Mouse (Mus musculus): ENCODE results near the gene Patl2.
"Not testable (repeated sequence)": the region's sequence is repeated elsewhere in the genome, so short reads cannot be mapped to it uniquely, and the experiment has no call there.

Gene Patl2

DNA sequence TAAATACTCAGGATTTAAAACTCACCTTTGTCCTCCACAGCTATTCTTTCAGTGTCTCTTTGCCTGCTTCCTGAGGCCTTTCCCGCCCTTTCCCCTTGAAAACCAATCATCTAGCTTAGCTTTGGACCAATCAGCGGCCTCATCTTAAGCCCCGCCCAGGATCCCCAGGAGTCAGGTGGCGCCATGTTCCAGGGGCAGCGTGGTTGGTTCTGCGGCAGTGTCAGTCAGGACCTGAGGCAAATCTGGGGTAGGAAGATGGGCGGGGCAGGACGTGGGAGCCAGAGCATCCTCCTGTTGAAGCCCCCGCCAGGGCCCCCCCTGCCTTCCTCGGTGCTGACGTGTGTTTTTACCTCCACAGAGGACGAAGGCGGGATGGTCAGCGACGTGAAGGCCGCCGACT, at the start of gene Patl2, which contains the start of gene Terb2:
Gene Patl2, minus strand, starts transcription at position 84 of the 400 bp plus-strand sequence.
Gene Terb2, plus strand, starts transcription at position 167 of the 400 bp plus-strand sequence.
- no peak for DNase-seq (ENCODE audit: low read depth, low spot score)

DNA sequence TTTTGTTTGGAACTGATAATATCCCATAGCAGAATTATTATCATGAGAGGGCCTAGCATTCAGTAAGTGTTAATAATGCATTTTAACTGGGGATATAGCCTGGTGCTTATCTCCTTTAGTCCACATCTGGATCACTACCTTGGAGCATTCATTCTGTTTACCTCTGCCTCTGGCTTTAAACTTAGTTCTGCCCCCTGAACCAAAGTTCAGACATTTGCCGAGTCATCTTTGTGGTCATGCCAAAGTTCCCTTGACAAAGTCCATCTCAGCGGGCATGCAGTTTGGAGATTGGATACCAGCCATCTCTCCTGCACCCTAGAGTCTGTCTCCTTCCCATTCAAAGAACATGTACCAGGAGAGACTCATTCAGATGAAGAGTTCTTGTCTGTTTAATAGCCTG, 49.4 kb upstream of the Patl2 start:
- peak; percentile 19 for DNase-seq (ENCODE audit: low read depth, low spot score)

- peak; percentile 47 for DNase-seq (ENCODE audit: low read depth, low spot score)
Measured at GRCm38 (mm10) chr2:122234611-122235288, 48.8 kb upstream of the Patl2 start, which contains the start of gene Sord. TSS of gene Sord (plus strand) at chr2:122234749.

DNA sequence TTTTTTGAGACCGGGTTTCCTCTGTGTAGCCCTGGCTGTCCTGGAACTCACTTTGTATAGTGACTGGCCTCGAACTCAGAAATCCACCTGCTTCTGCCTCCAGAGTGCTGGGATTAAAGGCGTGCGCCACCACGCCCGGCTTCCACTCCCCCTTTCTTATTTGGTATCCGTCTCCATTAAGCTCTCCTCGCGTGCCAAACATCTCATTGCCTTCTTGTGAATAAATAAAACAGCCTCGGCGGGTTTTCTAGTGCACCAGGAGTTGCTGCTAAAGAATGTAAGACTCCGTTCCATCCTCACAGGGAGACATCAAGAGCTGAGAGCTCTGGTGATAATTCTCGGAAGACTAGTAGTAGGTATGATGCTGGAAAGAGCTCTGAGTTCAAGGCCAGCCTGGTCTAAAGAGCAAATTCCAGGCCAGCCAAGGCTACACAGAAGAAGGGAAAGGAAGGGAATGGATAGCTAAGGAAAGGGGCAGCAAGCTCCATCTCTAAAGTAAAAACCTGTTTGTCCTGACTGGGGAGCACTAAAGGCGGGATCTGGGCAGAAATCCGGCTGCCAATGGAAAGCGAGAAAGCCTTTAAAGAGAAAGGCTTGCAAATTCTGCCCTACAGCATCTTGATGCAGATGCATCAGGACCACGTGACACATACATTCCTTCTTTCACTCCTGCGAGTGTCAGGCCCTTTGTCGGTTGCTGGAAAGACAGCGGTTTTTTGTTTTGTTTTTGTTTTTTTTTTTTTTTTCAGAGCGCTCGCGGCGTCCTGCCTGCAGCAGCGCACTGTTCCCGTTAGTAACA, 48.0 kb upstream of the Patl2 start:
- peak; percentile 21 for DNase-seq (ENCODE audit: low read depth, low spot score)

- no peak for DNase-seq (ENCODE audit: low read depth, low spot score)
Measured at GRCm38 (mm10) chr2:122233341-122233740, 47.4 kb upstream of the Patl2 start.

- DNase-seq (ENCODE audit: low read depth, low spot score), result no peak
Measured at GRCm38 (mm10) chr2:122231616-122232015, 45.6 kb upstream of the Patl2 start.

GRCm38 (mm10) chr2:122230395-122230794, 44.4 kb upstream of the Patl2 start:
- DNase-seq (ENCODE audit: low read depth, low spot score), result no peak

- no peak for DNase-seq (ENCODE audit: low read depth, low spot score)
Measured at GRCm38 (mm10) chr2:122223654-122224053, 37.7 kb upstream of the Patl2 start.

- no peak for DNase-seq (ENCODE audit: low read depth, low spot score)
Measured at GRCm38 (mm10) chr2:122222272-122222671, 36.3 kb upstream of the Patl2 start.

GRCm38 (mm10) chr2:122221798-122222197, 35.8 kb upstream of the Patl2 start:
- no peak for DNase-seq (ENCODE audit: low read depth, low spot score)

GRCm38 (mm10) chr2:122221378-122221777, 35.4 kb upstream of the Patl2 start:
- no peak for DNase-seq (ENCODE audit: low read depth, low spot score)

GRCm38 (mm10) chr2:122218234-122218633, 32.2 kb upstream of the Patl2 start:
- no peak for DNase-seq (ENCODE audit: low read depth, low spot score)

- not testable (repeated sequence) for DNase-seq (ENCODE audit: low read depth, low spot score)
Measured at GRCm38 (mm10) chr2:122217075-122217474, 31.1 kb upstream of the Patl2 start.

GRCm38 (mm10) chr2:122210534-122211228, 24.7 kb upstream of the Patl2 start:
- DNase-seq (ENCODE audit: low read depth, low spot score), result no peak

GRCm38 (mm10) chr2:122206440-122207107, 20.6 kb upstream of the Patl2 start:
- DNase-seq (ENCODE audit: low read depth, low spot score), result no peak

- no peak for DNase-seq (ENCODE audit: low read depth, low spot score)
Measured at GRCm38 (mm10) chr2:122201501-122201900, 15.5 kb upstream of the Patl2 start.

- no peak for DNase-seq (ENCODE audit: low read depth, low spot score)
Measured at GRCm38 (mm10) chr2:122194509-122194929, 8.5 kb upstream of the Patl2 start.

- DNase-seq (ENCODE audit: low read depth, low spot score), result no peak
Measured at GRCm38 (mm10) chr2:122191849-122192248, 5.9 kb upstream of the Patl2 start.

DNA sequence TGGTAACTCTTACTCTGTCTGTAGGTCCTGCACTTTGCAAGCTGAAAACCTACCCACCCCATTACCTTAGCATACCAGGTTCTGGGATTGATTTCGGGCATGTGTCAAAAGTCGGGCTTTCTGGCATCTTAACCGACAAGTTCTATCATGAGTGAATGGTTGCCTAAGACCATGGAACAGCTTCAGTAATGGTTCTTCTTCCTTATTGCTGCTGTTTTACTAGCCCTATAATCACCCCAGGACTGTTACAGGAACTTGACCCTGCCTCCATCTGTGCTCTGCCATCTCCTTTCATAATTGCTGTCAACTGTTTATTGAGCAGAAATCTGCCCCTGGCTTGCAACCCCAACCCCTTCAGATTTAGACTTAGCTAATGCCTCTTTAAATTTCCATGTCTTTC, 762 bp upstream of the Patl2 start:
- DNase-seq (ENCODE audit: low read depth, low spot score), result no peak

DNA sequence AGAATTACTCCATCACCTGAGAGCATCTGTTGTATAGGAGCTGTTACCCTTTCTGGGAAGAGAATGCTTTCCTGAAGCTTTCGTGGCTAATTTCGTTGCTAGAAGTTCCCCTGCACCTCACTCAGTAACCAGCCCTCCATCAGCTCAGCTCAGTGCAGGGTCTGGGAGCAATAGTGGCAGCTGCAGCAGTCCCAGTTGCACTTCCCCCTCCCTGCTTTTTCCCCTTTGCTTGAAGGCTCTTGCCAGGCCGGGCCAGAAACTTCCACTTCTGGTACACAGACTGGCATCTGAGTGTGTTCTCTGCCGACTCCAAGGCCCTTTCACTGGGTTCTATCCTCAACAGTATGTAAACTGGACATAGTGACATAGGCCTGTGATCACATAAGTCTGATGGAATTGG, 903 bp downstream of the Patl2 start:
- no peak for DNase-seq (ENCODE audit: low read depth, low spot score)

DNA sequence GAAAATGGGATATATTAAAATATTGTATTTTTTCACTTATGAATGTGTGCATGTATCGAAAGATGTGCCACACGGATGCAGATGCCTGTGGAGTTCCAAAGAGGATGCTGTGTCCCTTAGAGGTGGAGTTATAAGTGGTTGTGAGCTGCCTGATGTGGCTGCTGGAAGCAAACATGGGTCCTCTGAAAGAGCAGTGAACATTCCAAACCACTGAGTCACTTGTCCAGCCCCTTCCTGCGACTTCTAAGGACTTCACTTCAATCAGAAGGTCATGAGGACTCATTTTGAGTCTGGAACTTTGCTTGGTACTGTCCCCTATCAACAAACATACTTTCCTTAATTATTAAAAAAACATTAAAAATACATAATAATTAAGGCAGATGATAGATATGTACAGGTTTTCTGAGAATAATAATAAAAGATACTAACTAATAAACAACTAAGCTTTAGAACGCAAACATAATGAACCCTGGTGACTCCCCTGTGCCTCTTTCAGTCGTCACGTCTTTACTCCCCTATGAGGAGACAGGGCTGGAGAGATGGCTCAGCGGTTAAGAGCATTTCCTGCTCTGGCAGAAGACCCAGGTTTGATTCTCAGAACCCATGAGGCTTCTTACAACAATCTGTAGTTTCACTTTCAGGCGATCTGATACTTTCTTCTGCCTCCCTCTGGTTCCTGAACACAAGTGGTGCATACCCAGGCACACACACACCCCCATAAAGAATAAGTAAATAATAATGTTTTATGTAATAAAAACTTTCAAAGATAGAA, 5.8 kb downstream of the Patl2 start:
- no peak for DNase-seq (ENCODE audit: low read depth, low spot score)

All from c-Kit-negative CD71-positive TER-119-positive erythroid progenitor cells, embryonic 14.5 days (primary cell).